Mouse (Mus musculus) stomach, postnatal 0 days (tissue): ENCODE results near the gene Pin1rt1.

Source experiments
- CTCF ChIP-seq: IDR thresholded peaks from 2 replicates; pipeline ENCODE4 v1.5.1; 2016; ENCODE audit warnings: antibody characterized with exemption, low read depth, mild to moderate bottlenecking, moderate library complexity
- EP300 ChIP-seq: optimal IDR thresholded peaks from 2 replicates; pipeline ENCODE3; 2016; ENCODE audit warnings: antibody characterized with exemption

- TF ChIP-seq CTCF (no peak), EP300 (no peak)
Measured at GRCm38 (mm10) chr2:104743971-104744370, 27.8 kb upstream of the Pin1rt1 start.
